Mouse (Mus musculus) mouse embryonic stem cell (cell line): ENCODE measurements at regions not wholly inside any gene's neighbourhood (a gene's known extent, or its start where the extent isn't known, plus 50 kb on each side); places are given as distances from the start of the nearest gene placed in this dataset.

Source experiments
- in situ Hi-C, 2 experiments: fragments of 300-500 bp; cut with MboI; formaldehyde crosslinking; loops; 1 replicate in 1 of 2; 3 replicates in 1 of 2; pipeline ENCODE4 v1.14.3; 2019 to 2020; ENCODE audit warnings: low sequenced_read_pairs in 2 of 2, low pct_unique_long_range_greater_than_20kb in 1 of 2, mixed read lengths in 1 of 2; ENCODE audit not compliant: unreplicated experiment in 1 of 2

GRCm38 (mm10) chr1:166801929-166802328 is 120.3 kb upstream of the Fmo9 start:
- in situ Hi-C loops: no loop called here

- in situ Hi-C loops: no loop called here
These were observed 122.3 kb upstream of the Fmo9 start for GRCm38 (mm10) chr1:166803928-166804327.

- in situ Hi-C loops: no loop called here
These were observed 122.7 kb upstream of the Fmo9 start for GRCm38 (mm10) chr1:166804333-166804732.

- in situ Hi-C loops: no loop called here
These were observed 125.7 kb upstream of the Fmo9 start for GRCm38 (mm10) chr1:166807163-166807945.

GRCm38 (mm10) chr1:166811341-166812071 is 129.9 kb upstream of the Fmo9 start:
- in situ Hi-C loops: no loop called here

GRCm38 (mm10) chr1:166812072-166812461 is 130.4 kb upstream of the Fmo9 start:
- in situ Hi-C loops: no loop called here

GRCm38 (mm10) chr1:166812920-166813439 is 131.3 kb upstream of the Fmo9 start:
- in situ Hi-C loops: no loop called here

GRCm38 (mm10) chr1:166817927-166818326 is 136.3 kb upstream of the Fmo9 start:
- in situ Hi-C loops: no loop called here

GRCm38 (mm10) chr1:166818682-166819081 is 137.0 kb upstream of the Fmo9 start:
- in situ Hi-C loops: no loop called here

GRCm38 (mm10) chr1:166819420-166819819 is 137.8 kb upstream of the Fmo9 start:
- in situ Hi-C loops: no loop called here

GRCm38 (mm10) chr1:166820050-166820449 is 138.4 kb upstream of the Fmo9 start:
- in situ Hi-C loops: no loop called here

GRCm38 (mm10) chr1:166821146-166821545 is 139.5 kb upstream of the Fmo9 start:
- in situ Hi-C loops: no loop called here

GRCm38 (mm10) chr1:166837299-166837698 is 155.7 kb upstream of the Fmo9 start:
- in situ Hi-C loops: no loop called here

- in situ Hi-C loops: no loop called here
These were observed 158.2 kb upstream of the Fmo9 start for GRCm38 (mm10) chr1:166839833-166840232.

GRCm38 (mm10) chr1:166843397-166843877 is 157.8 kb upstream of the Fam78b start:
- in situ Hi-C loops: no loop called here

- in situ Hi-C loops: no loop called here
These were observed 154.7 kb upstream of the Fam78b start for GRCm38 (mm10) chr1:166846566-166846965.

- in situ Hi-C loops: no loop called here
These were observed 154.0 kb upstream of the Fam78b start for GRCm38 (mm10) chr1:166847233-166847632.

GRCm38 (mm10) chr1:166848015-166848535 is 153.1 kb upstream of the Fam78b start:
- in situ Hi-C loops: no loop called here

GRCm38 (mm10) chr1:166855988-166856387 is 145.2 kb upstream of the Fam78b start:
- in situ Hi-C loops: no loop called here
